Mouse (Mus musculus): ENCODE results near the gene Gm10666. TPM values are rescaled to one million over a fixed set of nuclear protein-coding genes. Genes with fewer than 3 reads are reported as not detected.
"Not testable (repeated sequence)": the region's sequence is repeated elsewhere in the genome, so short reads cannot be mapped to it uniquely, and the experiment has no call there.

Gene Gm10666
- polyA plus RNA-seq (2016; fragmentation: Nextera tagmentation; extraction: Ambion mirVana): not detected in 2 replicates

- not testable (repeated sequence) for H3K4me1 ChIP-seq; H3K4me3 ChIP-seq; ATAC-seq (ENCODE audit: insufficient number of reproducible peaks, insufficient read depth, low FRiP score, low TSS enrichment); H3K4me2 ChIP-seq (replicated peaks); H3K9ac ChIP-seq; H3K27ac ChIP-seq; H3K9me3 ChIP-seq; H3K36me3 ChIP-seq; H3K27me3 ChIP-seq
- no CpG with 5 or more reads among the region's 5 CpGs for WGBS
Observed at GRCm38 (mm10) chr7:22134641-22135040, at the start of gene Gm10666. TSS of gene Gm10666 (minus strand) at chr7:22134741.

GRCm38 (mm10) chr7:22163935-22164334 lies 29.4 kb upstream of the Gm10666 start, which contains the start of gene Vmn1r142:
TSS of gene Vmn1r142 (minus strand) at chr7:22164035.
- H3K36me3 ChIP-seq; H3K9me3 ChIP-seq; H3K4me1 ChIP-seq; H3K4me3 ChIP-seq; ATAC-seq (ENCODE audit: insufficient number of reproducible peaks, insufficient read depth, low FRiP score, low TSS enrichment); H3K27me3 ChIP-seq; H3K27ac ChIP-seq; H3K9ac ChIP-seq; H3K4me2 ChIP-seq (replicated peaks): not testable (repeated sequence)
- no CpG with 5 or more reads among the region's 3 CpGs for WGBS

GRCm38 (mm10) chr7:22118145-22118544 lies 16.4 kb downstream of the Gm10666 start, which contains the start of gene Gm16451:
TSS of gene Gm16451 (minus strand) at chr7:22118245.
- H3K9ac ChIP-seq; H3K9me3 ChIP-seq; H3K4me3 ChIP-seq; H3K27ac ChIP-seq; H3K36me3 ChIP-seq; H3K4me1 ChIP-seq; ATAC-seq (ENCODE audit: insufficient number of reproducible peaks, insufficient read depth, low FRiP score, low TSS enrichment); H3K4me2 ChIP-seq (replicated peaks); H3K27me3 ChIP-seq: not testable (repeated sequence)
- WGBS: no CpG with 5 or more reads among the region's 2 CpGs

Other genes with a start within 250 kb of the Gm10666 start
- gene Gm5891, start 213.4 kb downstream of the Gm10666 start, polyA plus RNA-seq (2016; fragmentation: Nextera tagmentation; extraction: Ambion mirVana): not detected in 2 replicates
- not detected in 2 replicates for gene Vmn1r137, start 140.2 kb downstream of the Gm10666 start, polyA plus RNA-seq (2016; fragmentation: Nextera tagmentation; extraction: Ambion mirVana)
- not detected in 2 replicates for gene Vmn1r138, start 105.8 kb downstream of the Gm10666 start, polyA plus RNA-seq (2016; fragmentation: Nextera tagmentation; extraction: Ambion mirVana)
- not detected in 2 replicates for gene Gm6176, start 78.4 kb downstream of the Gm10666 start, polyA plus RNA-seq (2016; fragmentation: Nextera tagmentation; extraction: Ambion mirVana)
- gene Vmn1r139, start 65.7 kb downstream of the Gm10666 start, polyA plus RNA-seq (2016; fragmentation: Nextera tagmentation; extraction: Ambion mirVana): not detected in 2 replicates
- not detected in 2 replicates for gene Gm16451, start 16.5 kb downstream of the Gm10666 start, polyA plus RNA-seq (2016; fragmentation: Nextera tagmentation; extraction: Ambion mirVana)
- not detected in 2 replicates for gene Vmn1r142, start 29.3 kb upstream of the Gm10666 start, polyA plus RNA-seq (2016; fragmentation: Nextera tagmentation; extraction: Ambion mirVana)
- not detected in 2 replicates for gene Vmn1r143, start 54.6 kb upstream of the Gm10666 start, polyA plus RNA-seq (2016; fragmentation: Nextera tagmentation; extraction: Ambion mirVana)
- not detected in 2 replicates for gene Gm8653, start 66.5 kb upstream of the Gm10666 start, polyA plus RNA-seq (2016; fragmentation: Nextera tagmentation; extraction: Ambion mirVana)
- not detected in 2 replicates for gene Gm8453, start 94.7 kb upstream of the Gm10666 start, polyA plus RNA-seq (2016; fragmentation: Nextera tagmentation; extraction: Ambion mirVana)
- gene Gm4187, start 195.0 kb upstream of the Gm10666 start, polyA plus RNA-seq (2016; fragmentation: Nextera tagmentation; extraction: Ambion mirVana): not detected in 2 replicates
- not detected in 2 replicates for gene Gm8660, start 236.3 kb upstream of the Gm10666 start, polyA plus RNA-seq (2016; fragmentation: Nextera tagmentation; extraction: Ambion mirVana)